Mouse (Mus musculus) kidney, adult 11 months (tissue): ENCODE data around the gene Dlx1.
A peak's percentile ranks its signal among the peaks of the same experiment; 100 is the strongest.

ENCODE experiments used
- DNase-seq: peaks from one replicate; pipeline ENCODE4 v3.0.0; 2022

The Dlx1 gene

GRCm38 (mm10) chr2:71528714-71529510 is 999 bp downstream of the Dlx1 start:
- no peak for DNase-seq

GRCm38 (mm10) chr2:71529511-71530351 is 1.8 kb downstream of the Dlx1 start:
- DNase-seq, result peak; percentile 62

GRCm38 (mm10) chr2:71530391-71531123 is 2.6 kb downstream of the Dlx1 start:
- DNase-seq, result no peak

- DNase-seq, result no peak
These were observed 3.2 kb downstream of the Dlx1 start for GRCm38 (mm10) chr2:71531124-71531590.

- DNase-seq, result no peak
These were observed 4.4 kb downstream of the Dlx1 start for GRCm38 (mm10) chr2:71531990-71532970.

GRCm38 (mm10) chr2:71533094-71533493 is 5.2 kb downstream of the Dlx1 start:
- DNase-seq, result no peak

- DNase-seq, result no peak
These were observed 6.5 kb downstream of the Dlx1 start for GRCm38 (mm10) chr2:71534242-71535052.

- no peak for DNase-seq
These were observed 12.9 kb downstream of the Dlx1 start for GRCm38 (mm10) chr2:71540611-71541417.

GRCm38 (mm10) chr2:71541418-71542226 is 13.7 kb downstream of the Dlx1 start:
- no peak for DNase-seq

- no peak for DNase-seq
These were observed 14.4 kb downstream of the Dlx1 start for GRCm38 (mm10) chr2:71542227-71542815.

- DNase-seq, result no peak
These were observed 14.9 kb downstream of the Dlx1 start for GRCm38 (mm10) chr2:71542816-71543301.

GRCm38 (mm10) chr2:71543531-71543930 is 15.6 kb downstream of the Dlx1 start:
- DNase-seq, result no peak

- DNase-seq, result no peak
These were observed 16.0 kb downstream of the Dlx1 start for GRCm38 (mm10) chr2:71543948-71544347.

- DNase-seq, result no peak
These were observed 16.7 kb downstream of the Dlx1 start for GRCm38 (mm10) chr2:71544391-71545285.

GRCm38 (mm10) chr2:71545401-71545881 is 17.5 kb downstream of the Dlx1 start:
- no peak for DNase-seq

- DNase-seq, result no peak
These were observed 18.1 kb downstream of the Dlx1 start for GRCm38 (mm10) chr2:71545882-71546639.
